Mouse (Mus musculus) erythroblast, embryonic 14.5 days (primary cell): ENCODE measurements around the gene Bpi.

ENCODE experiments used
- GATA1 ChIP-seq: IDR thresholded peaks from 2 replicates; pipeline ENCODE4 v1.6.1; 2012; ENCODE audit warnings: low read length, inconsistent platforms, mixed read lengths
- TAL1 ChIP-seq: IDR thresholded peaks from 3 replicates; pipeline ENCODE4 v1.6.1; 2012; ENCODE audit warnings: low read length, inconsistent platforms, mixed read lengths

DNA sequence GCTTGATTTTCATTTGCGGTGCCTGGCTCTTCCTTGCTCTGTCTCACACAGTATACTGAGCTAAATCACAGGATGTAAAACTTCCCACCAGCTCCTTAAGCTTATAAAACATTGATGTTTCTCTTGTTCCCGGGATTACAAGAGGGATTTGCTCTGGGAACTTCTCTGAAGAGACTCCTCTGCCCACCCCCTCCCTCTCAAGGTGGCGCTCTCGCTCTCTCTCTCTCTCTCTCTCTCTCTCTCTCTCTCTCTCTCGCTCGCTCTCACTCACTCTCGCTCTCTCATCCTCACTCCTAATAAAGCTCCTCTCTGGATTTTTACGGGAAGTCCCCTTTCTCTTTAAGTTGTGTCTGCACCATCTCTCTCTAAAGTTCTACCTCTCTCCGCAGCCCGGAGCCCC, 46.9 kb upstream of the Bpi start:
- no peak for TF ChIP-seq GATA1
- no peak for TF ChIP-seq TAL1
